Mouse (Mus musculus): ENCODE data around the gene Hbb-bh1. TPM values are rescaled to one million over a fixed set of nuclear protein-coding genes. Genes with fewer than 3 reads are reported as not detected.

Gene Hbb-bh1
- 0.64 and 1.2 TPM in 2 replicates for polyA plus RNA-seq (2015; fragmentation: Nextera tagmentation; extraction: Ambion mirVana)

DNA sequence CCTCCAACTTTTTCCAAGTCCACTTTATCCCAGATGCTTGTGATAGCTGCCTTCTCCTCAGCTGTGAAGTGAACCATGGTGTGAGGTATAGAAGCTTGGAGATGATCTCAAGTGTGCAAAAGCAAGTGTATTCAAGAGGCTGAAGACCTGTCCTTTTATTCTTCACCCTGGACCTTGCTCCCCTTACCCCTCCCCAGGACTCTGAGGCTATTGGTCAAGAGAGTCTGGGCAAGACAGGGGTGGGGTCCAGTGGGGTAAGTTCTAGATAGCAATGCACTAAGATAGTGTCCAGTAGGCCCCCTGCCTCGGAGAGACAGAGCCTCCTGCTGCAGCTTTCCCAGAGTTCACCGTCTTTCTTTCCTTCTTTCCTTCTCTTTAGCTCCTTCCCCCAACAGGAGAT is at the start of gene Hbb-bh1:
Gene Hbb-bh1 (minus strand): TSS at position 131 of the 400 bp plus-strand sequence.
- Histone ChIP-seq H3K4me3 (ENCODE audit: low read length) (no peak within 1 kb of the TSS), H3K27ac (ENCODE audit: low read length) (no peak within 1 kb of the TSS), H3K9ac (ENCODE audit: low read depth, low read length) (no peak within 1 kb of the TSS), H3K4me2 (ENCODE audit: low read depth, low read length) (no peak within 1 kb of the TSS), H3K9me3 (ENCODE audit: control insufficient read depth, low read length) (no peaks in the 10 kb centered on the region), H3K36me3 (ENCODE audit: control insufficient read depth, insufficient read depth, low read length) (no peaks in the 10 kb centered on the region), H3K27me3 (replicated peaks; ENCODE audit: control insufficient read depth, insufficient read depth, low read length) (no peaks in the 10 kb centered on the region), H3K4me1 (ENCODE audit: control insufficient read depth, insufficient read depth, low read length) (no peaks in the 10 kb centered on the region)
- 80% methylated on average over 2 of the region's 2 CpGs for WGBS
- ATAC-seq, result no peak

DNA sequence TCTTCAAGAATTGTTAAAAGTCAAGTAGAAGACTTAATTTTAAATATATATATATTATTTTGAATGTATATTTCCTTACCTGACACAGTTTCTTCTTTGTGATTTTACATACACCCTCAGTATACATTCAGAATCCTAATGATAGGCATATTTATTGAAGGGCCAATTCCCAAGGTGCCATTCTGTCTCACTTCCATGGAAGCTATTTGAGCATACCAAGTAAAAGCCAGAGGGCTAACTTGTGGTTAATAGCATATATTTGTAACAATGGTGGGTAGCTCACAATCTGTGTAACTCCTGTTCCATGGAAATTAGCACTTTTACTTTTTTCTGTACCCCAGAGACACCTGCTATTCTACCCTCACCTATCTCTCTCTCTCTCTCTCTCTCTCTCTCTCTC is 43.2 kb upstream of the Hbb-bh1 start, which contains the start of gene Olfr66:
Gene Olfr66 (minus strand): TSS at position 101 of the 400 bp plus-strand sequence.
- Histone ChIP-seq H3K4me2 (ENCODE audit: low read depth, low read length) (no peak within 1 kb of the TSS), H3K9me3 (ENCODE audit: control insufficient read depth, low read length) (no peaks in the 10 kb centered on the region), H3K4me1 (ENCODE audit: control insufficient read depth, insufficient read depth, low read length) (no peaks in the 10 kb centered on the region), H3K27ac (ENCODE audit: low read length) (no peak within 1 kb of the TSS), H3K27me3 (replicated peaks; ENCODE audit: control insufficient read depth, insufficient read depth, low read length) (no peaks in the 10 kb centered on the region), H3K9ac (ENCODE audit: low read depth, low read length) (no peak within 1 kb of the TSS), H3K4me3 (ENCODE audit: low read length) (no peak within 1 kb of the TSS), H3K36me3 (ENCODE audit: control insufficient read depth, insufficient read depth, low read length) (no peaks in the 10 kb centered on the region)
- ATAC-seq, result no peak

DNA sequence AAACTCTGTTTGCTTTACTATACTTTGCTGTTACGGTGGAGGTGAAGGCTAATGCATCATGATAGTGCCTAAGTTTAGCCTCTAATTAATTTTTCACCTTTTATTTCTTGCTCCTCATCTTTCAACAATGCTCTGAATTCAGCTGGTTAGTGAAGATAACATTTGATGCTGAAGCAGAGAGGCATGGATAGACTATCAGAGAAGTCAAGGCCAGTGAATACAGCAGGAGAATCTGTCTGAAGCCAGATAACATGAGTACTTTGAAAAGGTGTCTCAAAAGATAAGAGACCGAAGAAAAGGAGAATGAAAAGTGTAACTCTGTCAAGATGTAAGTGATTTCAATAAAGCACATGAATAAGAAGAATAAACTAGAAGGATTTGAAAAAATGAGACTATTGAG is 34.1 kb upstream of the Hbb-bh1 start:
- Histone ChIP-seq H3K9me3 (ENCODE audit: control insufficient read depth, low read length) (no peaks in the 10 kb centered on the region), H3K27ac (ENCODE audit: low read length) (no peak overlapping the region), H3K27me3 (replicated peaks; ENCODE audit: control insufficient read depth, insufficient read depth, low read length) (no peaks in the 10 kb centered on the region), H3K4me3 (ENCODE audit: low read length) (no peak overlapping the region), H3K4me1 (ENCODE audit: control insufficient read depth, insufficient read depth, low read length) (no peaks in the 10 kb centered on the region), H3K36me3 (ENCODE audit: control insufficient read depth, insufficient read depth, low read length) (no peaks in the 10 kb centered on the region), H3K4me2 (ENCODE audit: low read depth, low read length) (no peak overlapping the region), H3K9ac (ENCODE audit: low read depth, low read length) (no peak overlapping the region)
- WGBS, result 81% methylated on average over 2 of the region's 2 CpGs
- ATAC-seq, result peak; percentile 50; the same call in 1 of the 2 replicates

DNA sequence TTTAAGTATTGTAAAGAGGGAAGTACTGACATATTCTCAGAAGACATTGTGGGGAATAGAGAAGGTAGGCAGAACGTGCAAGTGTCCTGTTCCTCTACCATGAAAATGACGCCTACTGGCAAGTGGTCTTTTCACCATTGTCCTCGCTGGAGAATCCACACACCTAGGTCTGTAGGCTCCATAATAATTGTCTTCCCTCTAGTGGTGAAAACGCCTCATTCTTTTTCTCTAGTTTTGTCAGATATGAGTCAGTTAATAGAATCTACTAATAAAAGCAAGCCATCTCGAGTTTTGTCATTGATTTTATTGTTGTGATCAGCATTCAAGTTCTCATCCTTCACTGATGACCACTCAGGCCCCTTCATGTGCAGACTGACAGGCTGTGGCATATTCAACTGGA is 31.5 kb upstream of the Hbb-bh1 start:
- no peak for ATAC-seq
- WGBS, result 45% methylated on average over 5 of the region's 5 CpGs
- H3K4me1 ChIP-seq (ENCODE audit: control insufficient read depth, insufficient read depth, low read length), result no peaks in the 10 kb centered on the region
- H3K9ac ChIP-seq (ENCODE audit: low read depth, low read length), result no peak overlapping the region
- H3K27ac ChIP-seq (ENCODE audit: low read length), result no peak overlapping the region
- no peaks in the 10 kb centered on the region for H3K9me3 ChIP-seq (ENCODE audit: control insufficient read depth, low read length)
- H3K36me3 ChIP-seq (ENCODE audit: control insufficient read depth, insufficient read depth, low read length), result no peaks in the 10 kb centered on the region
- no peaks in the 10 kb centered on the region for H3K27me3 ChIP-seq (replicated peaks; ENCODE audit: control insufficient read depth, insufficient read depth, low read length)
- no peak overlapping the region for H3K4me3 ChIP-seq (ENCODE audit: low read length)
- no peak overlapping the region for H3K4me2 ChIP-seq (ENCODE audit: low read depth, low read length)

DNA sequence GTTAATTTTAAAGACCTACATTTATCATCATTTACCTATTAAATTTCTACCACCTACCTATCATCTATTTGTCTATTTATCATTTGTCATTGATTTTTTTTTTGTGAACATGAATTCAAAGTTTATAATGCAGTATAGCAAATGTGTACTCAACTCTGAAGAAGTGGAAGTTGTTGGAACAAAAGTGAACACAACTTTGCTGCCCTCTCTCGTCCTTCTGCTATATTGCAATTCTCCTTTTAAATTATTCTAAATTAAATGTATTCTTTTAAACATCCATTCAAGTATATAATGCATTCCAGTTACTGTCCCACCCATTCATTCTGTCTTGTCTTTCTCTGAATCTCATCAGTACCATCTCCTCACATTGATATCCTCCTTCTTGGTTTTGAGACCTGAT is 30.1 kb upstream of the Hbb-bh1 start:
- no peaks in the 10 kb centered on the region for H3K9me3 ChIP-seq (ENCODE audit: control insufficient read depth, low read length)
- no peak overlapping the region for H3K4me2 ChIP-seq (ENCODE audit: low read depth, low read length)
- H3K27me3 ChIP-seq (replicated peaks; ENCODE audit: control insufficient read depth, insufficient read depth, low read length), result no peaks in the 10 kb centered on the region
- H3K9ac ChIP-seq (ENCODE audit: low read depth, low read length), result no peak overlapping the region
- ATAC-seq, result no peak
- no peak overlapping the region for H3K4me3 ChIP-seq (ENCODE audit: low read length)
- H3K27ac ChIP-seq (ENCODE audit: low read length), result no peak overlapping the region
- H3K36me3 ChIP-seq (ENCODE audit: control insufficient read depth, insufficient read depth, low read length), result no peaks in the 10 kb centered on the region
- 9% methylated on average over 1 of the region's 1 CpGs for WGBS
- H3K4me1 ChIP-seq (ENCODE audit: control insufficient read depth, insufficient read depth, low read length), result no peaks in the 10 kb centered on the region

DNA sequence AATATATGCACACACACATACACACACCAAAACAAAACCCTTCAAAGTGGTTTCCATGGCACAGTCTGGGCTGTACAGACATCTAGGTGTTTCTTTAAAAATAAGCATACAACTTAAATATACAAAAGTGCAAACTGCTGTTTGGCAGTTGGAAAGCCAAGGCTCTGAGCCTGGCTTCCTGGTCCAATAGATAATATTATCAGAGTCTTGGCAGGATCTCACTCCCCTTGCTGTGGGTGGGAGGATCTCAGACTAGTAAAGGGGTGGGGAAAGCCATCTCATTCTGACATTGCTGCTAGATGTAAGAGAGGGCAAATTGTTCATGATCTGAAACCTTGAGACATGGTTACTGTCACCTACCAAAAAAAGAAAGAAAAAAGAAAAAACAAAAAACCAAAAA is 27.7 kb upstream of the Hbb-bh1 start:
- Histone ChIP-seq H3K9me3 (ENCODE audit: control insufficient read depth, low read length) (no peaks in the 10 kb centered on the region), H3K27ac (ENCODE audit: low read length) (no peak overlapping the region), H3K4me3 (ENCODE audit: low read length) (no peak overlapping the region), H3K4me2 (ENCODE audit: low read depth, low read length) (no peak overlapping the region), H3K36me3 (ENCODE audit: control insufficient read depth, insufficient read depth, low read length) (no peaks in the 10 kb centered on the region), H3K4me1 (ENCODE audit: control insufficient read depth, insufficient read depth, low read length) (no peaks in the 10 kb centered on the region), H3K9ac (ENCODE audit: low read depth, low read length) (no peak overlapping the region), H3K27me3 (replicated peaks; ENCODE audit: control insufficient read depth, insufficient read depth, low read length) (no peaks in the 10 kb centered on the region)
- ATAC-seq, result peak; percentile 75

DNA sequence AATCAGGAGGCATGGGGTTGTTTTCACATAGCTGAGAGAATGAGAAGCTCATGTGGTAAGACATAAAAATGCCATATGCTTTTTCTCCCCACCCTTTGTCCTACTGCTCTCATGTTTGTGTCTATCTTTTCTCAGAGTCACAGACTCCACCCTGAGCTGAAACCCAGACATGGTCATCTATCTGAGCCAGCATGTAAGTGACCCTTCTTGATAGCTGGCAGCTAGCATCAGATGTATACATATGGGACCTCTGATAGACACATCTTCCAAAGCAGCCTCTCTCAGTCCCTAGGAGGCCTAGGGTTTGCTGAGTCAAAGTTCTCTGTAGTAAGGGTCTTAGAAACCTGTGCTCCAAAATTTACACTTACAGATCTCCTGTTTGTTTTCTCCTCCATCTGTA is 22.8 kb upstream of the Hbb-bh1 start:
- no peak overlapping the region for H3K9ac ChIP-seq (ENCODE audit: low read depth, low read length)
- no peak overlapping the region for H3K4me3 ChIP-seq (ENCODE audit: low read length)
- H3K36me3 ChIP-seq (ENCODE audit: control insufficient read depth, insufficient read depth, low read length), result no peaks in the 10 kb centered on the region
- H3K9me3 ChIP-seq (ENCODE audit: control insufficient read depth, low read length), result no peaks in the 10 kb centered on the region
- H3K27me3 ChIP-seq (replicated peaks; ENCODE audit: control insufficient read depth, insufficient read depth, low read length), result no peaks in the 10 kb centered on the region
- ATAC-seq, result peak; percentile 83
- no peak overlapping the region for H3K4me2 ChIP-seq (ENCODE audit: low read depth, low read length)
- no peaks in the 10 kb centered on the region for H3K4me1 ChIP-seq (ENCODE audit: control insufficient read depth, insufficient read depth, low read length)
- H3K27ac ChIP-seq (ENCODE audit: low read length), result no peak overlapping the region

DNA sequence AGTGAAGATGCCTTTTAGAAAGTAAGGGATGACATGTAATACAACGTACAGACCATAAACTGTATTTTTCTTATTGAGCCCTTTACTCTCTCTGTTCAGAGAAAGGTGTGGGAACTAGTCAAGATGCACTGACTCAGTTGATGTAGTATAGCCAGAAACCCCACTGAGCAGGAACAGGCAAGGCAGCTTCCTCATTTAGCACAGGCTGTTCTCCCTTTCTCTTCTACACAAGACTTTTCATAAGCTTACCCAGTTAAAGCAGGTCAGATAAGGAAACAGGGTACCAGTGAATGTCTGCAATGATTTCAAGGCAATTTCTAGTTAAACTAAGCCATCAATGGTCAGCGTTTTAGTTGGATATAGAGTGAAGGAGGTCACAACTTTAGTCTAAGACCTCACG is 18.6 kb upstream of the Hbb-bh1 start:
- Histone ChIP-seq H3K36me3 (ENCODE audit: control insufficient read depth, insufficient read depth, low read length) (no peaks in the 10 kb centered on the region), H3K4me1 (ENCODE audit: control insufficient read depth, insufficient read depth, low read length) (no peaks in the 10 kb centered on the region), H3K4me3 (ENCODE audit: low read length) (no peak overlapping the region), H3K27ac (ENCODE audit: low read length) (no peak overlapping the region), H3K27me3 (replicated peaks; ENCODE audit: control insufficient read depth, insufficient read depth, low read length) (no peaks in the 10 kb centered on the region), H3K9ac (ENCODE audit: low read depth, low read length) (no peak overlapping the region), H3K9me3 (ENCODE audit: control insufficient read depth, low read length) (no peaks in the 10 kb centered on the region), H3K4me2 (ENCODE audit: low read depth, low read length) (no peak overlapping the region)
- 74% methylated on average over 3 of the region's 3 CpGs for WGBS
- ATAC-seq, result no peak

DNA sequence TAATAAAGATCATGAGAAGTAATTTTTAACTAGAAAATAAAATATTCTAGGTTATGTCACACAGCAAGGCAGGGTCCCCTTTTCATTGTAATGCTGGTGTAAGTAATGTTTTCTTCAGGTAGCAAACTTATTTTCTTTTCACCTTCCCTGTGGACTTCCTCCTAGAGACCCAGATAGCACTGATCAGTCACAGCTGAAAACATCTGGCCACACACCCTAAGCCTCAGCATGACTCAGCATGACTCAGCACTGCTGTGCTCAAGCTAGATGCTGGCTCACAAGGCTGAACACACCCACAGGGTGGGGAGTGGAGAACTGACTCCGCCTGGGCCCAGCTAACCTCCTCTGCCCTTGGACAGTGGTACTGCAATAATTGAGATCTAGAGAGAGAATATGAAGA is 17.9 kb upstream of the Hbb-bh1 start:
- Histone ChIP-seq H3K27me3 (replicated peaks; ENCODE audit: control insufficient read depth, insufficient read depth, low read length) (no peaks in the 10 kb centered on the region), H3K4me1 (ENCODE audit: control insufficient read depth, insufficient read depth, low read length) (no peaks in the 10 kb centered on the region), H3K4me2 (ENCODE audit: low read depth, low read length) (no peak overlapping the region), H3K9ac (ENCODE audit: low read depth, low read length) (no peak overlapping the region), H3K4me3 (ENCODE audit: low read length) (no peak overlapping the region), H3K9me3 (ENCODE audit: control insufficient read depth, low read length) (no peaks in the 10 kb centered on the region), H3K36me3 (ENCODE audit: control insufficient read depth, insufficient read depth, low read length) (no peaks in the 10 kb centered on the region), H3K27ac (ENCODE audit: low read length) (no peak overlapping the region)
- peak; percentile 90 for ATAC-seq
- WGBS, result 49% methylated on average over 1 of the region's 1 CpGs

DNA sequence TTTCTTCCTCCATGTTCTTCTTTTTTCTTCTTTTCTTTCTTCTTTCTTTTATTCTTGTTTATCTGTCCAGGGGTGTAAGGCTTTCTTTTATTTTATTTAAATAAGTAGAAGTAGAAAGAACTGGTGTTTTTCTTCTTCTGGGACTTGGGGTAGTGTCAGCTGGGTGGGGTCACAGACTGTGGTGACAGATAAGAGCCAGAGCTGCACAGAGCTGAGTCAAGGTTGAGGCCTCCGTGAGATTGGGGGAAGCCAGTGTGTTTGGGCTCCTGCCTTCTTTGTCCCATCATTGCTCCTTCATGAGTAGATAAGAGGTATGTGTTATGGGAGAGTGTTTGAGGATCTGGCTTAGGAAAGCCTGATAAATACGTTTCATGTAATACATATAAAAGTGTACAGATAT is 16.1 kb upstream of the Hbb-bh1 start:
- H3K4me1 ChIP-seq (ENCODE audit: control insufficient read depth, insufficient read depth, low read length), result no peaks in the 10 kb centered on the region
- ATAC-seq, result peak; percentile 90
- no peaks in the 10 kb centered on the region for H3K27me3 ChIP-seq (replicated peaks; ENCODE audit: control insufficient read depth, insufficient read depth, low read length)
- H3K4me3 ChIP-seq (ENCODE audit: low read length), result no peak overlapping the region
- no peak overlapping the region for H3K4me2 ChIP-seq (ENCODE audit: low read depth, low read length)
- no peak overlapping the region for H3K27ac ChIP-seq (ENCODE audit: low read length)
- WGBS, result 60% methylated on average over 2 of the region's 2 CpGs
- no peaks in the 10 kb centered on the region for H3K36me3 ChIP-seq (ENCODE audit: control insufficient read depth, insufficient read depth, low read length)
- no peak overlapping the region for H3K9ac ChIP-seq (ENCODE audit: low read depth, low read length)
- no peaks in the 10 kb centered on the region for H3K9me3 ChIP-seq (ENCODE audit: control insufficient read depth, low read length)

Data from intestine, embryonic 16.5 days (tissue).